Mouse (Mus musculus): ENCODE results near the gene 4930402F06Rik.

The 4930402F06Rik gene

DNA sequence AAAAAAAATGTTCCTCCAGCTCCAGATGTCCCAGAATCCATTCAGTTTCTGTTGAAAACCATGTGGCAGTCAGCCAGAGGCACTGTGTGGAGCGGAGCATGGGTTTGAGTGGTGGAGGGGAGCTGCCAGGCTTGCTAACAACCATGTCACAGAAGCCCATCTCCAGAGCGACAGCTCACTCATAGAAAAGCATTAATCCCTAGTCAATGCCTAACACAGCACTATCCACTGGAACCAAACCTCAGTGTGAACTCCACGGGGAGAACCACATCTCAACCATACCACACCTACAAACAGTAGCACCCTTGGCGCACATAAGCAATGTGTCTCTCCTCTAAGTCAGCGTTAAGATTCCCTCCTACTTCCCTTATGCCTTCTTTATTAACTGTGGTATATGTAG, at the start of gene 4930402F06Rik:
4930402F06Rik (minus strand) TSS at position 80 of the 400 bp plus-strand sequence.
- no peak for DNase-seq (ENCODE audit: low spot score in 2 of 2)

DNA sequence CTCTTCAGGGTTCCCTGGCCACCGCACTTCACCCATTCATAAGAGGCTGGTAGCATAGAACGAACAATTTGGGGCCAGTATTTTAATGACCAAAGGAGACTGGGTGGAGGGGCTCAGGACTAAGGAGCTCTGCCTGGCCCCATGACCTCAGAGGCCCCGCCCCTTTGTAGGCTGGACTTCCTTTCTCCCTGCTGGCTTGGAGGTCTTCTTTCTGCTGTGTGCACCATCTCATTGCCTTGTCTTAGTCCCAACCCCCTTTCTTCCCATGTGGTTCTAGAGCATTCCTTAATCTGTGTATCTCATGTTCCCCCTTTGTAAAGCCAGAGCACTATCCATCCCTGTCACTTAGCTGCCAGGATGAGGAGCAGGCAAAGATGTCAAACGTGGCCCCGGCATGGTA, 49.3 kb upstream of the 4930402F06Rik start:
- no peak for DNase-seq (ENCODE audit: low spot score in 2 of 2)

DNA sequence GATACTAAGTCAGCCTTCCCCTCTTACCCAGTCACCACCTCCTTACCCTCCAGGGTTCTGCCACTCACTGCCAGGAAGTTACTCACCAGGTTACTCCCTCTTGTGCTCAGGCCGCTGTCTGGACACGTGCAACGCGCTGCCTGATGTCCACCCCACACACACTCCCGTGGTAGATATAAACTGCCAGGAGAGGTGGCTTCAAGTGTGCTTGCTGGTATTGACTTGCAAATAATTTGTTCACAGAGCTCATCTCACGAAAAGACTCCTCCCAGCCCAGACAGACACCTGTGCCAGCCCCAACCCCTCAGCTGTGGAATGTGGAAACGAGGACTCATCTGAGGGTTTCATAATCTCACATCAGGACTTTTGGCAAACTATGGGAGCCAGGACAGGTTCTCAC, 48.6 kb upstream of the 4930402F06Rik start:
- DNase-seq (ENCODE audit: low spot score in 2 of 2) = no peak

DNA sequence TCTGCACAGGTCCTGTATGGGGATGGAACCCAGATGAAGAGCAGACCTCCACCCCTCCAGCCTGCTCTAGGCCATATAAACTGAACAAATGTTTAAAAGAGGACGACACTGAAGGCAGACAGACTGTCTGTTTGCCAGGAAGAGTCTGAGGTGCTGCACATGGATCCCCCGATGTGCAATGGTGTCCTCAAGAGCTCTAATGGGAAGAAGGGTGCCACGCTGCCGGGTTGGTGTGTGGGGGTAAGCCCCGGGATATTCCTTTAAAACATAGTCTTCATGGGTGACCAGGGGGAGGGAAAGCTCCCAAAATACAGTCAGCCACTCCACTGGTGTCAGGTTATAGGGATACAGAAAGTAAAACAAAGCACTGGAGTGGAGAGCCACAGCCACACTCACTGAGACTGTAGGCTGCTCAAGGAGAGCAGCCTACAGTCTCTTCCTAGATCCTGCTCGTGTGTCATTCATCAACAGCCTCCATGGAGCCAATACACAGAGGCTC, 47.8 kb upstream of the 4930402F06Rik start:
- DNase-seq (ENCODE audit: low spot score in 2 of 2) = no peak

DNA sequence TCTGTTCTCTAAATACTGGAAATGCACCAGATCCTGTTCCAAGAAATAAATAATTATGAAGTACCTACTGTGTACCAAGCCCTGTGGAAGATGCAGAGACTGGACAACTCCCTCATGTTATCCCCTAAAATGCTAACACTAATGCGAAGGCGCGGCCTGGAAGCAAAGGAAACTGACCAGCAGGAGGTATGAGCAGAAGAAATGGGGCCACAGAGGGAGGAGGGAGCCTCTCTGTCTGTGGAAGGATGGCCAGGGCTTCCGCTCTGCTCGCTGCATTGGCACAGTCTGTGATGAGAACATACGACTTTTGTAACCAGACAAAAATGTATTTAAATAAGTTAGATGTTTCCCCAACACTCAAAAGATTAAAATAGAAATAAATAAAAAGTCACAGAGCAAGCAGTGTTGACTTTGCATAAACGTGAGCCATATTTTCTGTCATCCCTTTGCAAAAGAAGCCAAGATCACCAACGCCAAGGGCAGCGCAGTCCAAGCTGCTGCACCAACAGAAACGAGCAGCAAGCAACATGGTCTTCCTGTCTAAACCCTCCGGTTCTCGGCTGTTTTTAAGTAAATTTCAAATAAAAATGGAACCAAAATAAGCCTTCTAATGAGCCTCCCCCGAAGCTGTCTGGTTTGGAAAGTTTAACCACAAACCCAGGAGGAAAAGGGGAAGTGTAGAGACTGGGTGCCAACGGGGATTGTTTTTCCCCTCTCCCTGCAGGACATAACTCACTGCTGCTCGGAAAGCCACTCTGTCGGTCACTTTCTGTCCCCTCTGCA, 47.2 kb upstream of the 4930402F06Rik start:
- no peak for DNase-seq (ENCODE audit: low spot score in 2 of 2)

DNA sequence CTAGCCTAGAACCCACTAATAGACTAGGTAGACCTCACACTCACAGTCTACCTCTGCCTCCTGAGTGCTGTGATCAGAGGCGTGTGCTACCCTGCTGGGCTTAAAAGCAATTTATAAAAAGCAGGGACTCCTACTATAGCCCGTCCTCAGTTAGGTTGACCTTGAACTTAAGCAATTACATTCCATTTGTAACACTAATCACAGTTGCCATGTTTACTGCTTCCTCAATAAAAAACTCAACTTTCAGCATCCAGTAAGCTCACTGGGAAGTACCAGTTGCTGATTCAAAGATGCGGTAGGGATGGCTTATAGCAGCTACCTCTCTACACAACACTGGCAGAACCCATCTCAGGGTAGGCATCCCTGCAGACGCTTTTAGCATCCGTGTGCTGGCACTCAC, 46.4 kb upstream of the 4930402F06Rik start:
- DNase-seq (ENCODE audit: low spot score in 2 of 2) = no peak

DNA sequence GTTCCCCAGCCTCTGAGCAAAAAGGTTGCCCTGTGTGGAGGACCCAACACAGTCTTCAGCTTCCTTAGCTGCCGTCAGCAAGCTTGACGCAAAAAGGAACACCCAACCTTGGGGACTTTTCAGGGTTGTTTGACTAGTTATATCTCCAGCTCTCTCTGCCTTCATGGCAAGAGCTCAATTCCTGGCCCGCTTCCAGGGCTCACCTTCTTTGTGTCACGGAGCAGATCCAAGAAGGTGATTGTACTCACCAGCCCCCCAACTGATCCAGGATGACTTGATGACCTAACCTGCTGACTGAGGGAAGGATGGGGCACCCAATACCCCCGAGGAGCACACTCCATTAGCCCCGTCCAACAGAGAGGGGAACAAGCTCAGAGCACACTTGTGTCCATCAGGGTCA, 45.1 kb upstream of the 4930402F06Rik start:
- DNase-seq (ENCODE audit: low spot score in 2 of 2) = no peak

DNA sequence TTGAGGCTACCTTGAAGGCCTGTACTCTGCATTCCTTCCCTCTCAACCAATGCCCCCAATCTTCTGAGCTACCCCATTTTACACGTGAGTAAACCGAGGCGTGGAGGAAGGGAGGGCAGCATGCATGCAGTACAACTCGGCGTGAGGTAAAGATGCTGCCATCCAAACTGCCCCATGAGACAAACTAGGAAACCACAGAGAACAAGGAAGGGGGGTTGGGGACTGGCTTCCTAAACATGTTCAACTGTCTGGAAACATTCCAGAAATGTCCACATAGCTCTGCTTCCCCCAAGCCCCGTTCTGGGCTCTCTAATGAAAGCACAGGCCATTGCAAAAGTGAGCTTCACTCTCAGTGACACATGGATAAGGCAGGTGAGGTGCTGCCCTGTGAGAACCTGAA, 44.4 kb upstream of the 4930402F06Rik start:
- no peak for DNase-seq (ENCODE audit: low spot score in 2 of 2)

DNA sequence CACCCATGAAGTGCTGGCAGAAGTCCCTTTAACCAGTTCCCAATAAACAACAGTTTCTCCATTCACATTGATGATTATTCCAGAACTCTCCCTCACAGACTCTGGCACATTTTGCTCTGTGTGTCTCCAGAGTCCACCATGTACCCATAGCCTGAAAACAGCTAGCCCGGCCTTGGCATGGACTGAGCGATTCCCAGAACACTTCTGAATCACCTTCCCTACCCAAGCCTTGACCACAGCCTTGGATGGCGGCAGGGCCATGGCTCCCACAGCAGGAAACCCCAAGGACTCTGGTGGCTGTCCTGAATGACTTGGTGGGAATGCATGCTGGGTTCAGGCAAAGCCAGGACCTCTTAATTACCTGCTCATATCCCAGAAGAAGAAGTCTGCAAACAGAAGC, 43.5 kb upstream of the 4930402F06Rik start:
- no peak for DNase-seq (ENCODE audit: low spot score in 2 of 2)

DNA sequence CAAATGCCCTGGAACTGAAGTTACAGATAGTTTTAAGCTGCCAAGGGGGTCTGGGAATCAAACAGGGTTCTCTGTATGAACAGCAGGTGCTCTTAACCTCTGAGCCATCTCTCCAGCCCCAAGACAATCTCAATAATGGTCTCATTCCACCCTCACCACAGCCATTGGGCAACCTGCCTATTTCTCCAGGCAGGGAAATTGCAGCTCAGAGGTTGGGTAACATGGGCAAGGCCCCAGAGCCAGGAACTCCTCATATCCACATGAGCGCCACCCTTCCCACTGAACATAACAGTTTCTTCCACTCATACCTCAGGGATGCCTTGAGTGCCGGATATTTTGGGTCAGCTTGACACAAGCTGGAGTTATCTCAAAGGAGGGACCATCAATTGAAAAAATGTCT, 40.8 kb upstream of the 4930402F06Rik start:
- DNase-seq (ENCODE audit: low spot score in 2 of 2) = no peak

DNA sequence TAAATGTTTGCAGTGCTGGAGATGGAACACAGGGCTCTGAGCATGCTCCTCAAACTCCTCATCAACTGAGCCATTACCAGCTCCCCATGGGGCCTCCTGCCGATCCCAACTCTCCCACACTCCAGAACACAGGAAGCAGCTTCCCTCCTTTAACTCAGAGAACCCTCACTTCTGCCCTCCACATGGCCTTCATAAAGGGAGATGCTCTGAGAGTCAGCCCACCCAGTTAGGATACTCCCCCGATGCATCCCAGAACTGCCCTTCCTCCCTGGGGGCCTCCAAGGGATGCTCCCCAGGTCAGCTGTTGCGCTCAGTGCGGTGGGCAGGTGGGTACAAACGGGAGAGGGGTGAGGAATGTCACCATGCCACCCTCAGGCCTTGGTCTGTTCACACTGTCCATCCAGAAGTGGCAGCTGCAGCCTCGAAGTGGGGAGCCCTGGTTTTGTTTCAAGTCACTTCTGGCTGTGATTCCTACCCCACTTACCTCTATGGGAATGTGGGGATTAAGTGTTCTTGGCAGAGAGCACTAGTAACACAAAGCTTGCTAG, 37.7 kb upstream of the 4930402F06Rik start:
- DNase-seq (ENCODE audit: low spot score in 2 of 2) = no peak

DNA sequence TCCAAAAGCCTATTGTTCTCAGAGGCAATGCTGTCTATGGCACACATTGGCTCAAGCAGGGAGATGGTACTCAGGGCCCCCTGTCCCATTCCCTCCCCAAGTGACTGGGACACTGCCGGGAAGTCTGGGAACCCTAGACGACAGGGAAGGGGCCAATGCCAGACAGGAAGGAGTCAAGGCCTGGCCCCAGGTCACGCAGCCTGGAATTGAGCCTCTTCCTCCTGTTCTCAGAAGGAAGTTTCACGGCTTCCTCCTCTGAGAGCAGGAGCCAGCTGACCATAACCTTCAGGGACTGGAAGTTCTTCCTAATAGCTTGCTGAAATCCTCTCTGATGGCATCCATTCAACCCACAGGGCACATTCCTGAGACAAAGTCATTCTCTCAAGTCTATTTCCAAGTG, 36.5 kb upstream of the 4930402F06Rik start:
- DNase-seq (ENCODE audit: low spot score in 2 of 2) = no peak

DNA sequence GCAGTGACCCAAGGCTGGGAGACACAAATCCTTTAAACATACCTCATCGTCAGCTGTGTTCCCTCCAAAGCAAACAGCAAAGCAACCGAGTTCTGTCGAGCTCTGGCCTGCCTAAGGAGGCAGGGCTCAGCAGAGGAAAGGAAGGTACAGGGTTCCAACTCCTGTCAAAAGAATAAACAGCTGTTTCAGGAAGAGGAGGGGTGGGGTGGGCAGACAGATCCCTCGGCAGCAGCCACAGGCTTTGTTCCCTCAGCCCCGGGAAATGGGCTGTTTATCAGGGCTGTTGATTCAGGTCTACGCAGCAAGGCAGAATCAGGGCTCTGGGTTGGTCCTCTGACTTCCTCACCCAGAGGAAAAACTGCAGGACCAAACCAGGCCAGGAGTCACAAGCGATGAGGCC, 35.5 kb upstream of the 4930402F06Rik start:
- no peak for DNase-seq (ENCODE audit: low spot score in 2 of 2)

DNA sequence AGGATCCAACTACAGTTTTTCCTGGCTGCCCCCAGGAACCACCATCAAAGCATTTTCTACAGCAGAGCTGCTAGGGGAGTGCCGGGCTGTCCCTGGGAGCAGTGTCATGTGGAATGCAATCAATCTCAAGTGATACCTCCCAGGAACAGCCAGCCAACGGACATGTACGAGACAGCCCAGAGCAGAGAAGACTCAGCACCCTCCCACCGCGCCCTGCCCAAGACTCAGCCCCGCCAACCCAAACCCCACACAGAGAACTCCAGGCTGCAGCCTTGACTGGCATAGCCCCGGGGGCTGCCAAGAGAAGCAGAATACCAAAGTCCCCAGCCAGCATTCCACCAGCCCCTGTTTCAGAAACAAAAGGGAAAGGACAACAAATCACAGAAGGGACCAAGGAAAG, 35.0 kb upstream of the 4930402F06Rik start:
- DNase-seq (ENCODE audit: low spot score in 2 of 2) = no peak

DNA sequence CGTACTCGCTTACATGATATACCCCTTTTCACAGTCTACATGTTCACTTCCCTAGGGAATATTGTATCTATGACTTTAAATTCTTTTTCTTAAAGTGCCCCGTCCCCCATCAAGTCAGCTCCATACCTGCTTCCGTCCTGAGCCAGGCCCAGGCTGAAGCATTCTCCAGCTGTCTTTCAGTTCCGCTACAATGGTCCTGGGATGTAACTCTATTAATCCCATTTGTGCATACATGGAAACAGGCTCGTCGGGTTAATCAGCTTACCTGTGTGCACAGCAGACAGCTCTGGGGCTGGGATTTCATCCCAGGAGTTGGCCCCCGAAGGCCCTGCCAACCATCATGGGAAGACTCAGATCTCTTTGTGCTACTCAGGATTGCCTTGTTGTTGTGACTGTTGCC, 33.8 kb upstream of the 4930402F06Rik start:
- DNase-seq (ENCODE audit: low spot score in 2 of 2) = no peak

DNA sequence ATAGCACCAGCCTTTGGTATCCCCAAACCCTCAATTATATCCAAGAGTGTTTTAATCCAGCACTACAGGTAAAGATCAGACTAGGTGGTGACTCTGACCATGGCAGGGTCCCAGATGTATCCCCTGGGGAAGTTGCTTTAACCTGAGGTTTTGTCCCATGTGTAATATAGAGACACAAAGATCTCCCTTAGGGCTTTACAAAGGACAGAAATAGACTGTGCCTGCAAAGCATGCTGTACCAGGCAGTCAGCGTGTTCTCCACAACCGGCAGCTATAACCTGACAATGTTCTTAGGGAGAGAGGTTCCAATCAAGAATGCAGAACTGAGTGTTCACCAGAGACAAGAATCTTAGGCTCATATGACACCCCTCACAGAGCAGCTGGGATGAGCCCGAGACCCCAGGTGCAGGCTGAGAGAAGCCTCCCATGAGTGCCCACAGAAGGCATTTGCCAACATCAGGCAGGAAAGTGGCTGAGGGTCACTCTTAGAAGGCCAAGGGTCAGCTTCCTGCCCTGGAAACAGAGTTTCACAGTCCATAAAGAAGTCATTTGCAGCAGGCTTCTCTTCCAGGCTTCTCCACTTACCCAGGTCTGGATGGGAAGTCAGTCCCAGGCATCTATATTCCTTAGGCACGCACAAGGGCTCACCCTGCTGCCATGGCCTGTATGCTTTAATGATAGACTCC, 31.8 kb upstream of the 4930402F06Rik start:
- DNase-seq (ENCODE audit: low spot score in 2 of 2) = no peak

DNA sequence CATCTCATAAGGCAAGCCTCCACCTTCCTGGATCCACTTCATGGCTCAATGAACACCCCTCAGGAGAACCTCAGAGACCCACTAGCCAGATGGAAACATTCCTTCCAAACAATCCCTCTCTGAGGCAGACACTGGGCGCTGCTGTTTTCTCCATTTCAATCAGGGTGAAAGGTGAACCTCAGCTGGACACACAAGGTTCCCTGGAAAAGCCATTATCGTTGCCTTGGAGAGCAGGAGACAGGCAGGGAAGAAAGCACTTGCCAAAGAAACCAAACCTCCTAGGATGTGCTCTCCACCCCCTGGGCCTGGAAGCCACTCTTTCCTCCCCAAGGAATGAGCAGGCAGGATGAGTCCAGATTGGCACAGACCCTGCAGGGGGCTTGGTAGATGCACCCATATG, 30.6 kb upstream of the 4930402F06Rik start:
- DNase-seq (ENCODE audit: low spot score in 2 of 2) = no peak

DNA sequence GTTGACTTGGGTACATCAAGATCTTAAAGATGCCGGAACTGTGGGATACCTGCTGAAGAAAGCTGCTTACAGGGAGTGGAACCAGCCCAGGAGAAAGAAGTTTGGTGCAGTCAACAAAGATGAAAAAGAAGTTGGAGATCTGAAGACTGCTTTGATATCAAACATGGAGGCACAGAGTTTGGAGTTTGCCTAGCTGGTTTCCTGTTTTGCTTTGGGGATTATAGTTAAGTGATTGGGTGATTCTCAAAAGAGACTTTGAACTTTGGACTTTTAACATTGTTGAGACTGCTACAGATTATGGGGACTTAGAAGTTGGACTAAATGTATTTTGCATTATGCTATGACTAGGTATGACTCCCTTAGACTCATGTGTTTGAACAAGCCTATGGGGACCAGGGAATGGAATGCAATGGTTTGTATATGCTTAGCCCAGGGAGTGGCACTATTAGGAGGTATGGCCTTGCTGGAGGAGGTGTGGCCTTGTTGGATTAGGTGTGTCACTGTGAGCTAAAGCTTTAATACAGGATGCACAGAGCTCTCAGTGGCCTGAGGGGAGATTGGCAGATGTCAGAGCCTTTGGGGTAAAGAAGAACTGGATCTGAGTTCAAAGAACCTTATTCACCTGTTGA, 26.9 kb upstream of the 4930402F06Rik start:
- no peak for DNase-seq (ENCODE audit: low spot score in 2 of 2)

DNA sequence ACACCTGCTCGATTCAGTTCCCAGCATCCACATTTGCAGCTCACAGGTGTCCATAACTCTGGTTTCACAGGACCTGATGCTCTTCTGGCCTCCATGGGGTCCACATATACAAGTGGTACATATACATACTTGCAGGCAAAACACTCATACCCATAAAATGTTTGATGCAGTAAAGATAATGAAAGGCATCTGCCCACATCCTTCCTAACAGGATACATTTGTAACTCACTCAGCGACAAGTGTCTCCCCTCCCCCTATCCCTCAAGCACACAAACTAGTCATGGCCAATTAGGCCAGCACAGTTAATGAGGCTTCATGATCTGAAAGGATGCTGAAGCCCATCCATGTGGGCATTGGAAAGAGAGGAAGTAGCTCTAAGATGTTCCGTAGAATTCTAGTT, 25.4 kb upstream of the 4930402F06Rik start:
- DNase-seq (ENCODE audit: low spot score in 2 of 2) = no peak

DNA sequence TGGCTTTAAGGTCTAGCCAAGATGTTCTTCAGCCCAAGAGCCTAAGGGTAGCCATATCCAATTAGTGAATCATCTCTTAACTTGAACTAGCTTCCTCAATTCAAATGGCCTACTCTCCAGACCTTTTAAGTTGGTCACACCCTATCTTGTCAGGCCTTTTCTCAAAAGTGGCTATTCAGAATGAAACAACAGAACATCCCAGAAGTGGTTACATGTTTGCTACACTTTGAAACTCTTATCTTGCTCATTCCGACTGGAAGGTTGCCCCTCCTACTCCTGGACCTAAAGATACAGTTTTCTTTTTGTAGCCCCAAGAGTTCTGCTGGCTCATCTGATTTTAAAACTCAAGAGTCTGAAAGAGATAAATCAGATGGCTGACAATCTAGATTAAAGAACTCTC, 23.7 kb upstream of the 4930402F06Rik start:
- DNase-seq (ENCODE audit: low spot score in 2 of 2) = no peak

DNA sequence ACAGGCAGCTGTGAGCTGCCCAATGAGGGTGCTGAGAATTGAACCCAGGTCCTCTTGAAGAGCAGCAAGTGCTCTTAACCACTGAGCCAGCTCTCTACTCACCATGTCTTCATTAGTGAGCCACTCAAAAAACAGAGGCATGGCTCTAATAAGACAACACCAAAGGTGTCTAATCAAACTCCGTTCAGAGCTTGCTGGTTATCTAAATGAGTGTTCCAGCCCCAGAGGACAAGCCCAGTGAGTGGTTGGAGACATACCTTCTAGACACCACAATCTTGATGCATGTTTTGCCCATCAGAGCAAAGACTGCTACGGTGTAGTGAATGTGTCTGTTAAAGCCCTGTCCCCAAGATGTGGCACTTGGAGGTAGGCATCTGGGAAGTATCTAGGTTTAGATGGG, 22.7 kb upstream of the 4930402F06Rik start:
- DNase-seq (ENCODE audit: low spot score in 2 of 2) = no peak

DNA sequence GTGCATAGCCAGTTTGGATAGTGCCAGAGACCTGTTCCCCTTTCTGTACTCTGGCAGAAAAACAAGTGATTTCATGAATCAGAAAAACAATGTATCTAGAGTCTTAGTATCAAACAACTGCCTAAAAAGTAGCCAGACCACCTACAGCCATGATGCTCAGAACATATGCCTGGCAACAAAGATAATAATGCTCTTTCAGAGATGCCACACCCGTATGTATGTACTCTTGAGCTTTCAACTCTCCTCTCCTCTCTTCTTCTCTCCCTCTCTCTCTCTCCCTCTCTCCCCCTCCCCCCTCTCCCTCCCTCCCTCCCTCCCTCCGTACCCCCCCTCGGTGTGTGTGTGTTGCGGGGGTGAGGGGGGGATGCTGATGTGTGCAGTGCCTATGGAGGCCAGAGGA, 22.3 kb upstream of the 4930402F06Rik start:
- DNase-seq (ENCODE audit: low spot score in 2 of 2) = no peak

DNA sequence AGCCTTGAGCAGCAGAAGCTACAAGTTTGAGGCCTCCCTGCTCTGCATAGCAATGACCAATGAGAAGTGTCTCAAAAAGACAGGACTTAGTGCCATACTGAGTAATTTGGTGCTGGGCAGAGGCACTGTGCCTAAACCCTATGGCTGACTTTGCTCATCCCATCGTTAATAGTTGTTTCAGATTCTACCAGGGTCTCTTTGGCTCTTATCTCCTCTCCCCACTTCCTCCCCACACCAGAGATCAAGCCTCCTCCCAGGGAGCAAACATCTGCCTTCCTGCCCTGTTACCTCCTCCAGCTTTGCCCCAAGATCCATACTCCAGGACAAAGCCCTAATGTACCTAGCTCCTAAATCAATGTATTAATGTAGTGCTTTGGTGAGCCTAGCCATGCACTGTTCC, 20.3 kb upstream of the 4930402F06Rik start:
- no peak for DNase-seq (ENCODE audit: low spot score in 2 of 2)
